Mouse (Mus musculus): ENCODE measurements around the gene Celf2. TPM values are rescaled to one million over a fixed set of nuclear protein-coding genes. Genes with fewer than 3 reads are reported as not detected.

Celf2 gene
- polyA plus RNA-seq, 1 experiment: 17.4 TPM

GRCm38 (mm10) chr2:7260186-7260585 lies 249.2 kb downstream of the Celf2 start:
- H3K27me3 ChIP-seq (ENCODE audit: control insufficient read depth, insufficient read depth, low read length): no peaks in the 10 kb centered on the region

GRCm38 (mm10) chr2:7259616-7260015 lies 249.7 kb downstream of the Celf2 start:
- no peak for TF ChIP-seq CTCF (IDR thresholded peaks at IDR 0.05; ENCODE audit: control insufficient read depth, insufficient read depth, insufficient replicate concordance, low read depth, low read length)
- TF ChIP-seq POLR2A (IDR thresholded peaks at IDR 0.05; ENCODE audit: control insufficient read depth, low read depth, low read length): no peak
- H3K36me3 ChIP-seq (ENCODE audit: control insufficient read depth, insufficient read depth, low read length): no peaks in the 10 kb centered on the region
- no peak overlapping the region for H3K27ac ChIP-seq (ENCODE audit: control insufficient read depth, insufficient read depth, low read depth, low read length)
- H3K27me3 ChIP-seq (ENCODE audit: control insufficient read depth, insufficient read depth, low read length): no peaks in the 10 kb centered on the region
- no peak overlapping the region for H3K4me3 ChIP-seq (ENCODE audit: control insufficient read depth, low read depth, low read length)
- no peaks in the 10 kb centered on the region for H3K4me1 ChIP-seq (ENCODE audit: control insufficient read depth, insufficient read depth, low read length)

More at GRCm38 (mm10) chr2:7260186-7260585, 249.2 kb downstream of the Celf2 start:
- no peaks in the 10 kb centered on the region for H3K36me3 ChIP-seq (ENCODE audit: control insufficient read depth, insufficient read depth, low read length)
- no peaks in the 10 kb centered on the region for H3K4me1 ChIP-seq (ENCODE audit: control insufficient read depth, insufficient read depth, low read length)
- TF ChIP-seq CTCF (IDR thresholded peaks at IDR 0.05; ENCODE audit: control insufficient read depth, insufficient read depth, insufficient replicate concordance, low read depth, low read length) (no peak), POLR2A (IDR thresholded peaks at IDR 0.05; ENCODE audit: control insufficient read depth, low read depth, low read length) (no peak)
- no peak overlapping the region for H3K27ac ChIP-seq (ENCODE audit: control insufficient read depth, insufficient read depth, low read depth, low read length)
- no peak overlapping the region for H3K4me3 ChIP-seq (ENCODE audit: control insufficient read depth, low read depth, low read length)

GRCm38 (mm10) chr2:7256023-7256422 lies 253.3 kb downstream of the Celf2 start:
- Histone ChIP-seq H3K4me1 (ENCODE audit: control insufficient read depth, insufficient read depth, low read length) (no peaks in the 10 kb centered on the region), H3K27ac (ENCODE audit: control insufficient read depth, insufficient read depth, low read depth, low read length) (no peak overlapping the region), H3K27me3 (ENCODE audit: control insufficient read depth, insufficient read depth, low read length) (no peaks in the 10 kb centered on the region), H3K4me3 (ENCODE audit: control insufficient read depth, low read depth, low read length) (no peak overlapping the region), H3K36me3 (ENCODE audit: control insufficient read depth, insufficient read depth, low read length) (no peaks in the 10 kb centered on the region)
- no peak for TF ChIP-seq POLR2A (IDR thresholded peaks at IDR 0.05; ENCODE audit: control insufficient read depth, low read depth, low read length)
- TF ChIP-seq CTCF (IDR thresholded peaks at IDR 0.05; ENCODE audit: control insufficient read depth, insufficient read depth, insufficient replicate concordance, low read depth, low read length): no peak

GRCm38 (mm10) chr2:7255386-7255785 lies 254.0 kb downstream of the Celf2 start:
- no peaks in the 10 kb centered on the region for H3K36me3 ChIP-seq (ENCODE audit: control insufficient read depth, insufficient read depth, low read length)
- no peak for TF ChIP-seq CTCF (IDR thresholded peaks at IDR 0.05; ENCODE audit: control insufficient read depth, insufficient read depth, insufficient replicate concordance, low read depth, low read length)
- TF ChIP-seq POLR2A (IDR thresholded peaks at IDR 0.05; ENCODE audit: control insufficient read depth, low read depth, low read length): no peak
- H3K27me3 ChIP-seq (ENCODE audit: control insufficient read depth, insufficient read depth, low read length): no peaks in the 10 kb centered on the region
- H3K4me3 ChIP-seq (ENCODE audit: control insufficient read depth, low read depth, low read length): no peak overlapping the region
- no peaks in the 10 kb centered on the region for H3K4me1 ChIP-seq (ENCODE audit: control insufficient read depth, insufficient read depth, low read length)
- H3K27ac ChIP-seq (ENCODE audit: control insufficient read depth, insufficient read depth, low read depth, low read length): no peak overlapping the region

GRCm38 (mm10) chr2:7250314-7250713 lies 259.0 kb downstream of the Celf2 start:
- Histone ChIP-seq H3K27me3 (ENCODE audit: control insufficient read depth, insufficient read depth, low read length) (no peaks in the 10 kb centered on the region), H3K4me3 (ENCODE audit: control insufficient read depth, low read depth, low read length) (no peak overlapping the region), H3K27ac (ENCODE audit: control insufficient read depth, insufficient read depth, low read depth, low read length) (no peak overlapping the region), H3K4me1 (ENCODE audit: control insufficient read depth, insufficient read depth, low read length) (no peaks in the 10 kb centered on the region), H3K36me3 (ENCODE audit: control insufficient read depth, insufficient read depth, low read length) (no peaks in the 10 kb centered on the region)
- TF ChIP-seq CTCF (IDR thresholded peaks at IDR 0.05; ENCODE audit: control insufficient read depth, insufficient read depth, insufficient replicate concordance, low read depth, low read length) (no peak), POLR2A (IDR thresholded peaks at IDR 0.05; ENCODE audit: control insufficient read depth, low read depth, low read length) (no peak)

- Histone ChIP-seq H3K4me3 (ENCODE audit: control insufficient read depth, low read depth, low read length) (no peak overlapping the region), H3K36me3 (ENCODE audit: control insufficient read depth, insufficient read depth, low read length) (no peaks in the 10 kb centered on the region), H3K27me3 (ENCODE audit: control insufficient read depth, insufficient read depth, low read length) (no peaks in the 10 kb centered on the region), H3K4me1 (ENCODE audit: control insufficient read depth, insufficient read depth, low read length) (no peaks in the 10 kb centered on the region), H3K27ac (ENCODE audit: control insufficient read depth, insufficient read depth, low read depth, low read length) (no peak overlapping the region)
- TF ChIP-seq POLR2A (IDR thresholded peaks at IDR 0.05; ENCODE audit: control insufficient read depth, low read depth, low read length) (no peak), CTCF (IDR thresholded peaks at IDR 0.05; ENCODE audit: control insufficient read depth, insufficient read depth, insufficient replicate concordance, low read depth, low read length) (no peak)
These were observed 260.4 kb downstream of the Celf2 start for GRCm38 (mm10) chr2:7249002-7249401.

GRCm38 (mm10) chr2:7245958-7246774 lies 263.2 kb downstream of the Celf2 start:
- H3K4me1 ChIP-seq (ENCODE audit: control insufficient read depth, insufficient read depth, low read length): 0 out of 2 replicates have a peak, but pooled peaks cover 2% of the 10 kb centered on the region
- H3K27me3 ChIP-seq (ENCODE audit: control insufficient read depth, insufficient read depth, low read length): no peaks in the 10 kb centered on the region
- H3K36me3 ChIP-seq (ENCODE audit: control insufficient read depth, insufficient read depth, low read length): no peaks in the 10 kb centered on the region
- TF ChIP-seq POLR2A (IDR thresholded peaks at IDR 0.05; ENCODE audit: control insufficient read depth, low read depth, low read length) (no peak), CTCF (IDR thresholded peaks at IDR 0.05; ENCODE audit: control insufficient read depth, insufficient read depth, insufficient replicate concordance, low read depth, low read length) (no peak)
- H3K27ac ChIP-seq (ENCODE audit: control insufficient read depth, insufficient read depth, low read depth, low read length): no peak overlapping the region
- H3K4me3 ChIP-seq (ENCODE audit: control insufficient read depth, low read depth, low read length): no peak overlapping the region
